Mouse (Mus musculus) lung, embryonic 16.5 days (tissue): Measurements from ENCODE around the gene Krt24. TPM values are rescaled to one million over a fixed set of nuclear protein-coding genes. Genes with fewer than 3 reads are reported as not detected.

ENCODE experiments used
- ATAC-seq: fragments of 200-750 bp; cut with Nextera tagmentation; 2 replicates; pipeline ENCODE4 v1.8.0; 2017; ENCODE audit warnings: low read depth, mild to moderate bottlenecking, moderate library complexity
- H3K27ac ChIP-seq: fragments of 300-500 bp; sonication (generic); 2 replicates; pipeline ENCODE4 v1.5.1; 2014; ENCODE audit warnings: mild to moderate bottlenecking, control low read depth, low read length
- H3K27me3 ChIP-seq: fragments of 300-500 bp; sonication (generic); 2 replicates; pipeline ENCODE4 v1.6.1; 2014; ENCODE audit warnings: low read depth, low read length, mixed read lengths; ENCODE audit not compliant: control insufficient read depth, insufficient read depth
- H3K36me3 ChIP-seq: fragments of 300-500 bp; sonication (generic); 2 replicates; pipeline ENCODE4 v1.6.1; 2014; ENCODE audit warnings: low read length; ENCODE audit not compliant: control insufficient read depth, insufficient read depth
- H3K4me1 ChIP-seq: fragments of 300-500 bp; sonication (generic); replicated peaks from 2 replicates; pipeline ENCODE4 v1.6.1; 2014; ENCODE audit warnings: low read length, mixed read lengths; ENCODE audit not compliant: control insufficient read depth, insufficient read depth
- H3K4me2 ChIP-seq: fragments of 300-500 bp; sonication (generic); 2 replicates; pipeline ENCODE4 v1.6.1; 2014; ENCODE audit warnings: low read depth, low read length, control low read depth
- H3K4me3 ChIP-seq: fragments of 300-500 bp; sonication (generic); 2 replicates; pipeline ENCODE4 v1.5.1; 2014; ENCODE audit warnings: mild to moderate bottlenecking, low read length, control low read depth
- H3K9ac ChIP-seq: fragments of 300-500 bp; sonication (generic); 2 replicates; pipeline ENCODE4 v1.6.1; 2014; ENCODE audit warnings: low read length, control low read depth
- H3K9me3 ChIP-seq: fragments of 300-500 bp; sonication (generic); 2 replicates; pipeline ENCODE4 v1.6.1; 2016; ENCODE audit warnings: low read length; ENCODE audit not compliant: control insufficient read depth
- WGBS: fragments of 180-500 bp; shearing (Covaris S2); extraction: QIAGEN DNeasy Blood & Tissue Kit; methylation state at CpG from one replicate; pipeline ENCODE4 v1.1.7; 2014; 5-methylcytosine and 5-hydroxymethylcytosine counted together
- polyA plus RNA-seq: library from polyadenylated mRNA; unstranded; fragments of >200 nt; fragmentation: Nextera tagmentation; extraction: Ambion mirVana; gene quantifications from 2 replicates; pipeline ENCODE4 v1.2.1, GENCODE M21; 2015

Krt24 gene
- polyA plus RNA-seq, 1 experiment from 2014 or later = not detected

- H3K4me3 ChIP-seq = no peak overlapping the region
- WGBS = 51% methylated on average over 5 of the region's 5 CpGs
- H3K27ac ChIP-seq = no peak overlapping the region
- no peak overlapping the region for H3K4me2 ChIP-seq
- no peaks in the 10 kb centered on the region for H3K9me3 ChIP-seq
- no peak overlapping the region for H3K9ac ChIP-seq
- ATAC-seq = no peak
- H3K4me1 ChIP-seq = no peaks in the 10 kb centered on the region
- no peaks in the 10 kb centered on the region for H3K36me3 ChIP-seq
- no peaks in the 10 kb centered on the region; the same call in 1 of the 2 replicates for H3K27me3 ChIP-seq
Observed at GRCm38 (mm10) chr11:99295039-99295438, 10.0 kb upstream of the Krt24 start.

GRCm38 (mm10) chr11:99292846-99293245, 7.8 kb upstream of the Krt24 start:
- Histone ChIP-seq H3K4me1 (no peaks in the 10 kb centered on the region), H3K27me3 (no peaks in the 10 kb centered on the region; the same call in 1 of the 2 replicates), H3K27ac (no peak overlapping the region), H3K4me3 (no peak overlapping the region), H3K4me2 (no peak overlapping the region), H3K36me3 (no peaks in the 10 kb centered on the region), H3K9ac (no peak overlapping the region), H3K9me3 (no peaks in the 10 kb centered on the region)
- no peak for ATAC-seq
- 61% methylated on average over 5 of the region's 5 CpGs for WGBS

- Histone ChIP-seq H3K27me3 (no peaks in the 10 kb centered on the region), H3K4me1 (no peaks in the 10 kb centered on the region), H3K27ac (no peak overlapping the region), H3K9ac (no peak overlapping the region), H3K4me3 (no peak overlapping the region), H3K4me2 (no peak overlapping the region), H3K36me3 (no peaks in the 10 kb centered on the region), H3K9me3 (no peaks in the 10 kb centered on the region)
- no peak for ATAC-seq
- WGBS = 81% methylated on average over 5 of the region's 5 CpGs
Observed at GRCm38 (mm10) chr11:99284011-99284410, 1.1 kb downstream of the Krt24 start.

GRCm38 (mm10) chr11:99283334-99283733, 1.7 kb downstream of the Krt24 start:
- H3K27ac ChIP-seq = no peak overlapping the region
- no peak for ATAC-seq
- H3K9me3 ChIP-seq = no peaks in the 10 kb centered on the region
- H3K36me3 ChIP-seq = no peaks in the 10 kb centered on the region
- no peak overlapping the region for H3K4me3 ChIP-seq
- 35% methylated on average over 4 of the region's 4 CpGs for WGBS
- H3K4me1 ChIP-seq = no peaks in the 10 kb centered on the region
- H3K27me3 ChIP-seq = no peaks in the 10 kb centered on the region
- no peak overlapping the region for H3K4me2 ChIP-seq
- no peak overlapping the region for H3K9ac ChIP-seq

- Histone ChIP-seq H3K9me3 (no peaks in the 10 kb centered on the region), H3K36me3 (no peaks in the 10 kb centered on the region), H3K9ac (no peak overlapping the region), H3K27me3 (no peaks in the 10 kb centered on the region), H3K4me1 (no peaks in the 10 kb centered on the region), H3K4me2 (no peak overlapping the region), H3K27ac (no peak overlapping the region), H3K4me3 (no peak overlapping the region)
- no peak for ATAC-seq
- whole genome bisulfite sequencing = 69% methylated on average over 9 of the region's 9 CpGs
Observed at GRCm38 (mm10) chr11:99281116-99281515, 3.9 kb downstream of the Krt24 start.

GRCm38 (mm10) chr11:99279986-99280385, 5.1 kb downstream of the Krt24 start:
- Histone ChIP-seq H3K27me3 (no peaks in the 10 kb centered on the region), H3K4me3 (no peak overlapping the region), H3K4me1 (no peaks in the 10 kb centered on the region), H3K9ac (no peak overlapping the region), H3K4me2 (no peak overlapping the region), H3K27ac (no peak overlapping the region), H3K9me3 (no peaks in the 10 kb centered on the region), H3K36me3 (no peaks in the 10 kb centered on the region)
- 60% methylated on average over 5 of the region's 5 CpGs for WGBS
- ATAC-seq = no peak

- Histone ChIP-seq H3K4me3 (no peak overlapping the region), H3K9me3 (no peaks in the 10 kb centered on the region), H3K9ac (no peak overlapping the region), H3K36me3 (no peaks in the 10 kb centered on the region), H3K27ac (no peak overlapping the region), H3K4me1 (no peaks in the 10 kb centered on the region), H3K4me2 (no peak overlapping the region), H3K27me3 (no peaks in the 10 kb centered on the region)
- ATAC-seq = no peak
- WGBS = 26% methylated on average over 7 of the region's 7 CpGs
Observed at GRCm38 (mm10) chr11:99276786-99277185, 8.3 kb downstream of the Krt24 start.

GRCm38 (mm10) chr11:99275624-99276023, 9.4 kb downstream of the Krt24 start:
- Histone ChIP-seq H3K9ac (no peak overlapping the region), H3K4me3 (no peak overlapping the region), H3K36me3 (no peaks in the 10 kb centered on the region), H3K4me2 (no peak overlapping the region), H3K27me3 (no peaks in the 10 kb centered on the region), H3K4me1 (no peaks in the 10 kb centered on the region), H3K27ac (no peak overlapping the region), H3K9me3 (no peaks in the 10 kb centered on the region)
- ATAC-seq = no peak
- 58% methylated on average over 6 of the region's 6 CpGs for WGBS

- Histone ChIP-seq H3K36me3 (no peaks in the 10 kb centered on the region), H3K4me2 (no peak overlapping the region), H3K27ac (no peak overlapping the region), H3K4me1 (no peaks in the 10 kb centered on the region), H3K9me3 (no peaks in the 10 kb centered on the region), H3K27me3 (no peaks in the 10 kb centered on the region), H3K4me3 (no peak overlapping the region), H3K9ac (no peak overlapping the region)
- WGBS = 79% methylated on average over 4 of the region's 4 CpGs
- no peak for ATAC-seq
Observed at GRCm38 (mm10) chr11:99272721-99273120, 12.3 kb downstream of the Krt24 start.

- Histone ChIP-seq H3K4me2 (no peak overlapping the region), H3K4me3 (no peak overlapping the region), H3K27ac (no peak overlapping the region), H3K9me3 (no peaks in the 10 kb centered on the region), H3K9ac (no peak overlapping the region), H3K36me3 (no peaks in the 10 kb centered on the region), H3K27me3 (no peaks in the 10 kb centered on the region), H3K4me1 (no peaks in the 10 kb centered on the region)
- 69% methylated on average over 7 of the region's 7 CpGs for WGBS
- ATAC-seq = no peak
Observed at GRCm38 (mm10) chr11:99269192-99269591, 15.9 kb downstream of the Krt24 start.
